Mouse (Mus musculus): ENCODE results near the gene Fasn.
"Not testable (repeated sequence)": the region's sequence is repeated elsewhere in the genome, so short reads cannot be mapped to it uniquely, and the experiment has no call there.

DNA sequence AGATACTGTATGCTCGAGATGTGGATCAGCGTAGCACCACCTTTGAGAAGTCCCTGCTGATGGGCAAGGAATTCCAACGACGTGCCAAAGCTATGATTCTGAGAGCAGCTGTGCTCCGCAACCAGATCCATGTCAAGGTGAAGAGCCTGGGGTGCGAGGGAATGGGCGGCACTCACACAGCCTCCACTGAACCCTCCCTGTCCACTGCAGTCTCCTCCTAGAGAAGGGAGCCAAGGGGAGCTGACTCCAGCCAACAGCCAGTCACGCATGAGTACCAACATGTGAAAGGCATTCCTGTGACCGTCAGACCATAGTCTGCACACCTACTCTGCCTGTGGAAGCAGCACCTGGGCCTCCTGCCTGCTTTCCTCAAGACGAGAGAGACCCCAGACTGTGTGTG, 35.9 kb downstream of the Fasn start:
- not testable (repeated sequence) for TF ChIP-seq CTCF (IDR thresholded peaks at IDR 0.05; ENCODE audit: control insufficient read depth, insufficient read depth, insufficient read length); MAX (IDR thresholded peaks at IDR 0.05); MYOG (IDR thresholded peaks at IDR 0.05; ENCODE audit: control insufficient read depth, extremely low read depth, insufficient read length); FOSL1 (IDR thresholded peaks at IDR 0.05; ENCODE audit: insufficient read depth, low read length, poor library complexity, severe bottlenecking)

Data from C2C12 (cell line).